In the genomic region with DNA sequence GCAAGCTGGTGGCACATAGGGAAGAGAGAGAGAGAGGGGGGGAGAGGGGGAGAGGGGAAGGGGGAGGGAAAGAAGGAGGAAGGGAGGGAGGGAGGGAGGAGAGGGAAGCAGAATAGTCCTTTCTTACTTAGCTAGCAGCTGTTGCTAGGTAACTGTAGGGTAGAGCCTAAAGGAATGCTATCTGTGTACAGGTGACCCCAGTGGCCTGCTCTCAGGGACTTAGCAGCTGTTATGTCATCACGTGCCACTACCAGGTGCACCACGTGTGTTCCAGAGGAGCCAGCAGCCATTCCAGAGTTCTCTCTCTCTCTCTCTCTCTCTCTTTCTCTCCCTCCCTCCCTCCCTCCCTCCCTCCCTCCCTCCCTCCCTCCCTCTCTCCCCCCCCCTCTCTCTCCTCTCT, we compare ENCODE assay signal across 12 mouse cellular contexts. TPM values are rescaled to one million over a fixed set of nuclear protein-coding genes. Genes with fewer than 3 reads are reported as not detected.
DNase-seq lines count a peak whose midpoint lies in the region; ATAC-seq lines count a peak whose summit lies in the region.
"Had no signal": no experiment of that assay in that cellular context is flagged by ENCODE, and none has a peak within 500 bp of the region (broad histone marks: within the 10 kb centered on the region; RNA-seq: fewer than 3 reads in every experiment).

No protein-coding gene starts in this region.

- H3K4me2 ChIP-seq in hindbrain, embryonic 11.5 days (replicated peaks; ENCODE audit: low read depth, low read length) = no peak overlapping the region
- H3K4me2 ChIP-seq in embryonic facial prominence, embryonic 11.5 days (ENCODE audit: low read depth, low read length) = no peak overlapping the region
- H3K4me2 ChIP-seq in midbrain, embryonic 14.5 days (ENCODE audit: low read length) = no peak overlapping the region

- H3K4me3 ChIP-seq in hindbrain, embryonic 11.5 days (ENCODE audit: low read depth, low read length) = no peak overlapping the region
- H3K4me3 ChIP-seq in hindbrain, embryonic 10.5 days = no peak overlapping the region
- no peak overlapping the region for H3K4me3 ChIP-seq in embryonic facial prominence, embryonic 11.5 days (ENCODE audit: low read depth, low read length)
- no peak overlapping the region for H3K4me3 ChIP-seq in midbrain, embryonic 14.5 days (replicated peaks; ENCODE audit: low read depth, low read length)
- H3K4me3 ChIP-seq: heart, embryonic 10.5 days; layer of hippocampus, adult 2 months had no signal

- intact Hi-C loops in left cerebral cortex, postnatal 4 days (cut with DNase I) = no loop called here

- no peaks in the 10 kb centered on the region for H3K9me3 ChIP-seq in hindbrain, embryonic 11.5 days (ENCODE audit: control insufficient read depth, low read length)
- no peaks in the 10 kb centered on the region for H3K9me3 ChIP-seq in hindbrain, embryonic 10.5 days
- H3K9me3 ChIP-seq in embryonic facial prominence, embryonic 11.5 days (replicated peaks; ENCODE audit: control insufficient read depth, low read length) = no peaks in the 10 kb centered on the region
- no peaks in the 10 kb centered on the region for H3K9me3 ChIP-seq in midbrain, embryonic 14.5 days (ENCODE audit: control insufficient read depth, low read length)
- H3K9me3 ChIP-seq: heart, embryonic 10.5 days had no signal

- DNase-seq in hindbrain, embryonic 11.5 days (ENCODE audit: low spot score) = peak; percentile 14
- DNase-seq in hindbrain, embryonic 10.5 days (ENCODE audit: low spot score) = no peak
- DNase-seq in embryonic facial prominence, embryonic 11.5 days (ENCODE audit: low spot score) = peak; percentile 14
- DNase-seq in kidney, adult 18-20 months = peak; percentile 29
- peak; percentile 43 for DNase-seq in midbrain, embryonic 14.5 days
- DNase-seq in left cerebral cortex, postnatal 4 days = no peak
- no peak for DNase-seq in cerebellum, postnatal 4 days (ENCODE audit: low spot score in 2 of 2)
- no peak for DNase-seq in urinary bladder, postnatal 25 days (ENCODE audit: low spot score)
- DNase-seq: adrenal gland, postnatal 14 days; cerebellum, adult 9-11 months had no signal

- no peak overlapping the region for H3K27ac ChIP-seq in hindbrain, embryonic 11.5 days (ENCODE audit: low read depth, low read length)
- H3K27ac ChIP-seq in hindbrain, embryonic 10.5 days = no peak overlapping the region
- no peak overlapping the region for H3K27ac ChIP-seq in embryonic facial prominence, embryonic 11.5 days (replicated peaks; ENCODE audit: low read depth, low read length)
- H3K27ac ChIP-seq in midbrain, embryonic 14.5 days (replicated peaks; ENCODE audit: low read depth, low read length) = no peak overlapping the region
- H3K27ac ChIP-seq: heart, embryonic 10.5 days; layer of hippocampus, adult 2 months had no signal

- no peak overlapping the region for H3K9ac ChIP-seq in hindbrain, embryonic 11.5 days (ENCODE audit: low read depth, low read length)
- no peak overlapping the region for H3K9ac ChIP-seq in embryonic facial prominence, embryonic 11.5 days (replicated peaks; ENCODE audit: low read length)
- H3K9ac ChIP-seq in midbrain, embryonic 14.5 days (replicated peaks; ENCODE audit: low read length) = no peak overlapping the region

- WGBS in hindbrain, embryonic 11.5 days = 15% methylated on average over 2 of the region's 2 CpGs
- WGBS in hindbrain, embryonic 10.5 days = 34% methylated on average over 2 of the region's 2 CpGs
- WGBS in embryonic facial prominence, embryonic 11.5 days = 48% methylated on average over 2 of the region's 2 CpGs
- WGBS in midbrain, embryonic 14.5 days = 0% methylated on average over 2 of the region's 2 CpGs

- H3K27me3 ChIP-seq in hindbrain, embryonic 11.5 days (ENCODE audit: control insufficient read depth, insufficient read depth, low read length) = no peaks in the 10 kb centered on the region
- H3K27me3 ChIP-seq in hindbrain, embryonic 10.5 days (ENCODE audit: insufficient read depth, poor library complexity, severe bottlenecking) = no peaks in the 10 kb centered on the region
- no peaks in the 10 kb centered on the region for H3K27me3 ChIP-seq in embryonic facial prominence, embryonic 11.5 days (ENCODE audit: control insufficient read depth, insufficient read depth, low read length)
- no peaks in the 10 kb centered on the region for H3K27me3 ChIP-seq in midbrain, embryonic 14.5 days (ENCODE audit: control insufficient read depth, insufficient read depth, low read length)

- no peaks in the 10 kb centered on the region for H3K36me3 ChIP-seq in hindbrain, embryonic 11.5 days (ENCODE audit: control insufficient read depth, insufficient read depth, low read length)
- H3K36me3 ChIP-seq in hindbrain, embryonic 10.5 days = no peaks in the 10 kb centered on the region
- no peaks in the 10 kb centered on the region for H3K36me3 ChIP-seq in embryonic facial prominence, embryonic 11.5 days (replicated peaks; ENCODE audit: control insufficient read depth, insufficient read depth, low read depth, low read length)
- H3K36me3 ChIP-seq in midbrain, embryonic 14.5 days (ENCODE audit: control insufficient read depth, insufficient read depth, low read length) = no peaks in the 10 kb centered on the region
- H3K36me3 ChIP-seq: heart, embryonic 10.5 days had no signal

- no peak for ATAC-seq in hindbrain, embryonic 11.5 days (ENCODE audit: low FRiP score)
- ATAC-seq in embryonic facial prominence, embryonic 11.5 days (replicated peaks; ENCODE audit: insufficient number of reproducible peaks, low FRiP score, low TSS enrichment, low read depth) = no peak
- peak; percentile 48; the same call in 1 of the 2 replicates for ATAC-seq in midbrain, embryonic 14.5 days (ENCODE audit: low FRiP score, low TSS enrichment)

- no peaks in the 10 kb centered on the region for H3K4me1 ChIP-seq in hindbrain, embryonic 11.5 days (replicated peaks; ENCODE audit: control insufficient read depth, insufficient read depth, low read length)
- H3K4me1 ChIP-seq in hindbrain, embryonic 10.5 days (replicated peaks) = peaks cover 12% of the 10 kb centered on the region
- no peaks in the 10 kb centered on the region for H3K4me1 ChIP-seq in embryonic facial prominence, embryonic 11.5 days (ENCODE audit: control insufficient read depth, insufficient read depth, low read length)
- H3K4me1 ChIP-seq in midbrain, embryonic 14.5 days (ENCODE audit: control insufficient read depth, insufficient read depth, low read length) = no peaks in the 10 kb centered on the region
- H3K4me1 ChIP-seq: heart, embryonic 10.5 days had no signal

RNA-seq across cellular contexts. Expression of a gene that starts 33.0 kb away (rescaled TPM):
- polyA plus RNA-seq in hindbrain, embryonic 11.5 days (2014; fragmentation: Nextera tagmentation; extraction: Ambion mirVana) = 23.5 and 29.4 TPM in 2 replicates
- 17.8 and 23.3 TPM in 2 replicates for polyA plus RNA-seq in hindbrain, embryonic 10.5 days (2016; fragmentation: Nextera tagmentation; extraction: Ambion mirVana)
- 24.2 and 26.2 TPM in 2 replicates for polyA plus RNA-seq in embryonic facial prominence, embryonic 11.5 days (2014; fragmentation: Nextera tagmentation; extraction: Ambion mirVana)
- polyA plus RNA-seq in midbrain, embryonic 14.5 days (2014; fragmentation: Nextera tagmentation; extraction: Ambion mirVana) = 31.5 and 34.7 TPM in 2 replicates
- total RNA-seq in left cerebral cortex, postnatal 4 days (2021) = 10 to 100 TPM; 32.9 to 35.8 TPM

RNA-seq across cellular contexts. Expression of a gene that starts 41.9 kb away (rescaled TPM):
- polyA plus RNA-seq in hindbrain, embryonic 11.5 days (2014; fragmentation: Nextera tagmentation; extraction: Ambion mirVana) = 60.1 and 74.4 TPM in 2 replicates
- polyA plus RNA-seq in hindbrain, embryonic 10.5 days (2016; fragmentation: Nextera tagmentation; extraction: Ambion mirVana) = 47.9 and 62.1 TPM in 2 replicates
- polyA plus RNA-seq in embryonic facial prominence, embryonic 11.5 days (2014; fragmentation: Nextera tagmentation; extraction: Ambion mirVana) = 63.0 and 65.3 TPM in 2 replicates
- polyA plus RNA-seq in midbrain, embryonic 14.5 days (2014; fragmentation: Nextera tagmentation; extraction: Ambion mirVana) = 61.3 and 68.7 TPM in 2 replicates
- total RNA-seq in left cerebral cortex, postnatal 4 days (2021) = 100 to 1,000 TPM; 103 to 116 TPM

Comparison
In these comparisons a context has a peak if more than half of its experiments do, and no peak if none do; other contexts are left out.
1. DNase-seq: peak in hindbrain, embryonic 11.5 days (single experiment), embryonic facial prominence, embryonic 11.5 days (single experiment), kidney, adult 18-20 months (single experiment) and midbrain, embryonic 14.5 days (single experiment); none in hindbrain, embryonic 10.5 days (single experiment), left cerebral cortex, postnatal 4 days (single experiment), cerebellum, postnatal 4 days (0 of 2) and urinary bladder, postnatal 25 days (single experiment).